Mouse (Mus musculus) forelimb bud, embryonic 11.5 days (tissue): ENCODE measurements around the gene Ryr3.
"Not testable (repeated sequence)": the region's sequence is repeated elsewhere in the genome, so short reads cannot be mapped to it uniquely, and the experiment has no call there.

ENCODE experiments used
- DNase-seq: peaks from one replicate; pipeline ENCODE4 v3.0.0-alpha.2; 2012; ENCODE audit warnings: low read depth, low spot score

Gene Ryr3

GRCm38 (mm10) chr2:113104609-113105008, 112.3 kb downstream of the Ryr3 start:
- no peak for DNase-seq

GRCm38 (mm10) chr2:113095184-113095583, 121.7 kb downstream of the Ryr3 start:
- DNase-seq, result no peak

- no peak for DNase-seq
These were observed 122.8 kb downstream of the Ryr3 start for GRCm38 (mm10) chr2:113094088-113094487.

GRCm38 (mm10) chr2:113092756-113093155, 124.1 kb downstream of the Ryr3 start:
- no peak for DNase-seq

GRCm38 (mm10) chr2:113091316-113091715, 125.6 kb downstream of the Ryr3 start:
- DNase-seq, result not testable (repeated sequence)

GRCm38 (mm10) chr2:113076396-113076795, 140.5 kb downstream of the Ryr3 start:
- no peak for DNase-seq

- no peak for DNase-seq
These were observed 157.5 kb downstream of the Ryr3 start for GRCm38 (mm10) chr2:113059367-113059766.

GRCm38 (mm10) chr2:113058914-113059313, 158.0 kb downstream of the Ryr3 start:
- no peak for DNase-seq

GRCm38 (mm10) chr2:113058116-113058515, 158.8 kb downstream of the Ryr3 start:
- DNase-seq, result no peak

- no peak for DNase-seq
These were observed 161.3 kb downstream of the Ryr3 start for GRCm38 (mm10) chr2:113055591-113055990.

- no peak for DNase-seq
These were observed 167.1 kb downstream of the Ryr3 start for GRCm38 (mm10) chr2:113049831-113050230.

- DNase-seq, result no peak
These were observed 180.3 kb downstream of the Ryr3 start for GRCm38 (mm10) chr2:113036550-113036949.

GRCm38 (mm10) chr2:113030689-113031088, 186.2 kb downstream of the Ryr3 start:
- DNase-seq, result no peak

GRCm38 (mm10) chr2:113019896-113020295, 197.0 kb downstream of the Ryr3 start:
- no peak for DNase-seq

GRCm38 (mm10) chr2:113018278-113018677, 198.6 kb downstream of the Ryr3 start:
- no peak for DNase-seq

- no peak for DNase-seq
These were observed 200.7 kb downstream of the Ryr3 start for GRCm38 (mm10) chr2:113016236-113016635.

GRCm38 (mm10) chr2:113008961-113009740, 207.7 kb downstream of the Ryr3 start:
- no peak for DNase-seq

GRCm38 (mm10) chr2:112998498-112998897, 218.4 kb downstream of the Ryr3 start:
- DNase-seq, result no peak

GRCm38 (mm10) chr2:112982908-112983510, 233.9 kb downstream of the Ryr3 start:
- DNase-seq, result peak; percentile 7

GRCm38 (mm10) chr2:112966807-112967625, 249.9 kb downstream of the Ryr3 start:
- DNase-seq, result no peak

- no peak for DNase-seq
These were observed 268.0 kb downstream of the Ryr3 start for GRCm38 (mm10) chr2:112948931-112949330.

- DNase-seq, result no peak
These were observed 285.1 kb downstream of the Ryr3 start for GRCm38 (mm10) chr2:112931776-112932175.
